Mouse (Mus musculus): ENCODE data around the gene 9530077C05Rik. TPM values are rescaled to one million over a fixed set of nuclear protein-coding genes. Genes with fewer than 3 reads are reported as not detected.
"Not testable (repeated sequence)": the region's sequence is repeated elsewhere in the genome, so short reads cannot be mapped to it uniquely, and the experiment has no call there.

Gene 9530077C05Rik
- polyA plus RNA-seq (2012; rRNA removed): 0.26 and 0.66 TPM in 2 replicates

GRCm38 (mm10) chr9:22411002-22411857 is at the start of gene 9530077C05Rik:
TSS of gene 9530077C05Rik (plus strand) at chr9:22411513.
- under 1% methylated on average over 43 of the region's 43 CpGs for WGBS
- DNase-seq (ENCODE audit: low read depth, low spot score): peak; percentile 77

GRCm38 (mm10) chr9:22366221-22366620 is 45.1 kb upstream of the 9530077C05Rik start:
- WGBS: 96% methylated on average over 2 of the region's 2 CpGs
- no peak for DNase-seq (ENCODE audit: low read depth, low spot score)

- no peak for DNase-seq (ENCODE audit: low read depth, low spot score)
- WGBS: 89% methylated on average over 10 of the region's 10 CpGs
Measured at GRCm38 (mm10) chr9:22366621-22367020, 44.7 kb upstream of the 9530077C05Rik start.

- WGBS: 78% methylated on average over 6 of the region's 6 CpGs
- no peak for DNase-seq (ENCODE audit: low read depth, low spot score)
Measured at GRCm38 (mm10) chr9:22368030-22368429, 43.3 kb upstream of the 9530077C05Rik start.

- 97% methylated on average over 4 of the region's 4 CpGs for WGBS
- no peak for DNase-seq (ENCODE audit: low read depth, low spot score)
Measured at GRCm38 (mm10) chr9:22372760-22373159, 38.6 kb upstream of the 9530077C05Rik start.

GRCm38 (mm10) chr9:22376086-22376485 is 35.2 kb upstream of the 9530077C05Rik start:
- 88% methylated on average over 5 of the region's 5 CpGs for WGBS
- DNase-seq (ENCODE audit: low read depth, low spot score): no peak

- no peak for DNase-seq (ENCODE audit: low read depth, low spot score)
- WGBS: 53% methylated on average over 2 of the region's 2 CpGs
Measured at GRCm38 (mm10) chr9:22385890-22386289, 25.4 kb upstream of the 9530077C05Rik start.

GRCm38 (mm10) chr9:22387901-22388300 is 23.4 kb upstream of the 9530077C05Rik start:
- 11% methylated on average over 6 of the region's 6 CpGs for WGBS
- no peak for DNase-seq (ENCODE audit: low read depth, low spot score)

GRCm38 (mm10) chr9:22388401-22388980 is 22.8 kb upstream of the 9530077C05Rik start:
- DNase-seq (ENCODE audit: low read depth, low spot score): no peak
- under 1% methylated on average over 41 of the region's 41 CpGs for WGBS

GRCm38 (mm10) chr9:22389021-22389476 is 22.3 kb upstream of the 9530077C05Rik start, which contains the start of gene Anln:
TSS of gene Anln (minus strand) at chr9:22389188.
- peak; percentile 73 for DNase-seq (ENCODE audit: low read depth, low spot score)

DNA sequence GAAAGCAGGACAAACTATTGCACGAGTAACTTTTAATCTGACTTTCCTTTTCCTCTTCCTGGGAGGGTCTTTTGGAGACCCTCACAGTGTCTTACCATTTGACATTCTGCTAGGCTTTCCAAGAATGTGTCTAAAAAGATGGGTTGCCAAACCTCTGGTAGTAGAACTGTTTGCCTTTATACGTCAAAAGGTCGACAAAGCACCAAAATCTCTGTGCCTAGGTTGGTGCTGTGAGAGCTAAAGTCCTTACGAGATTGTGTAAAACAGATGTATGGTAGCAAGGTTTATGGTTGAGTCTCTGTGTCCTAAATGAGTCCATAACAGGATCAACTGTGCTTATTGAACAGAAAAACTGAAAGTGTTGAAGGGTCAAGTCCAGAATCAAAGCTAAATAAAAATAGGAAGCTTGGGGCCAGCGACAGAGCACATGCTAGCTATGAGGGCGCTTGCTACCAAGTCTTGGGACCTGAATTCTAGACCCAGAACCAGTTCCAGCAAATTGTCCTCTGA is 21.5 kb upstream of the 9530077C05Rik start:
- DNase-seq (ENCODE audit: low read depth, low spot score): no peak
- 52% methylated on average over 6 of the region's 6 CpGs for WGBS

More at GRCm38 (mm10) chr9:22389021-22389476, 22.3 kb upstream of the 9530077C05Rik start, which contains the start of gene Anln:
- under 1% methylated on average over 44 of the region's 44 CpGs for WGBS

DNA sequence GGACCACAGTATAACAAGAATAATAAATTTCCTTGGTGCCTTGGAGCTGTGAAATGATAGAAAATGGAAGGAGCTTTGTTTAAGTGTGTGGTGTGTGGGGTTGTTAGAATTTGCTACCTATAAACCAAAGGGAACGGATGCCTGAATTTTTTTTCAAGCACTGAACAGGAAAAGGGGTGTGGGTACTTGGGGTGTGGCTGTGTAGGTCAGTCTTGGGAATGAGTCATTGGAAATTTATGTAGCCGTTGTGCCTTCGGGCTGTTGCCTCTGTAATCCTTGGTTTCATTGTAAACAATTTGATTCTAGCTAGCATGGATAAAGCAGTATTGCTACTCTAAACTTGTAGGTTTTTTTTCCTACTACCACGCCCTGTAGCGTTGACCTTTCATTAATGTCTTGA is 20.9 kb upstream of the 9530077C05Rik start:
- WGBS: 32% methylated on average over 5 of the region's 5 CpGs
- no peak for DNase-seq (ENCODE audit: low read depth, low spot score)

DNA sequence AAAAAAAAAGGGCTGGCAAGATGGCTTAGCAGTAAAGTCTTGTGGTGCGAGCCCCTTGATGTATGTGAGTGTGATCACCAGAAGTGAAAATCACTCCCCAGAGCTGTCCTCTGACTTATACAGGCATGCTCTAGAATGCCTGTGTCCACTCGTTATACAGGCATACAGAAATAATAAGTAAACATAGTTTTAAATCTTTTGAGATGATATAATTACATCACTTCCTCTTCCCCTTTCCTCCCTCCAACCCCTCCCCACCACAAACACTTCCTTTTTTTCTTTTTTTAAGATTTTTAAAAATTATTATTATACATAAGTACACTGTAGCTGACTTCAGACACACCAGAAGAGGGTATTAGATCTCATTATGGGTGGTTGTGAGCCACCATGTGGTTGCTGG is 16.6 kb upstream of the 9530077C05Rik start:
- no peak for DNase-seq (ENCODE audit: low read depth, low spot score)
- WGBS: 65% methylated on average over 2 of the region's 2 CpGs

- WGBS: 75% methylated on average over 4 of the region's 4 CpGs
- DNase-seq (ENCODE audit: low read depth, low spot score): no peak
Measured at GRCm38 (mm10) chr9:22399021-22399420, 12.3 kb upstream of the 9530077C05Rik start.

DNA sequence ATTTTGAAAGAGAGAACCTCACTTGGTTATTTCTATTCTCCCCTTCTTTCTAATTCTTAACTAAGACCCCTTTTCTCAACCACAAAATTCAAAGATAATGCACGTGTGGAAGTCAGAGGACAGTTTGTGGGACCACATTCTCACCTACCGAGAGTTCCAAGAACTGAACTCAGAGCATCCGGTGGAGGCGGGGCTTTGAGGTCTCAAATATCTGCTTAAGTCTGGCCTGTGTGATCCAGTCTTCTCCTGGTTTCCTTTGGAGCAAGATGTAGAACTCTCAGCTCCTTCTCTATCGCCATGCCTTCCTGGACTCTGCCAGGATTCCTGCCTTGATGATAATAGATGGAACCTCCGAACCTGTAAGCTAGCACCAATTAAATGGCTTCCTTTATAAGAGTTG is 9.3 kb upstream of the 9530077C05Rik start:
- DNase-seq (ENCODE audit: low read depth, low spot score): no peak
- 88% methylated on average over 6 of the region's 6 CpGs for WGBS

- DNase-seq (ENCODE audit: low read depth, low spot score): no peak
- WGBS: 74% methylated on average over 3 of the region's 3 CpGs
Measured at GRCm38 (mm10) chr9:22402976-22403375, 8.3 kb upstream of the 9530077C05Rik start.

DNA sequence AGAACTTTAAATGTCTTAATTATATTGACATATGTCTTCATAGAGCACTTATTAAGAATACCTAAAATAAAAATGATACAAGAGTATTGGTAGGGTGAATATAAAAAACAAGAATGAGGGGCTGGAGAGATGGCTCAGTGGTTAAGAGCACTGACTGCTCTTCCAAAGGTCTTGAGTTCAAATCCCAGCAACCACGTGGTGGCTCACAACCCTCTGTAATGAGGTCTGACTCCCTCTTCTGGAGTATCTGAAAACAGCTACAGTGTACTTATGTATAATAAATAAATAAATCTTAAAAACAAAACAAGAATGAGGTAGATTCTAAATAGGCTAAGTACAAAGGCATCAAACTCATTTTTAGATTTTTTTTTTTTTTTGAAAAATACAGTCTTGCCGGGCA is 7.8 kb upstream of the 9530077C05Rik start:
- WGBS: 62% methylated on average over 2 of the region's 2 CpGs
- not testable (repeated sequence) for DNase-seq (ENCODE audit: low read depth, low spot score)

DNA sequence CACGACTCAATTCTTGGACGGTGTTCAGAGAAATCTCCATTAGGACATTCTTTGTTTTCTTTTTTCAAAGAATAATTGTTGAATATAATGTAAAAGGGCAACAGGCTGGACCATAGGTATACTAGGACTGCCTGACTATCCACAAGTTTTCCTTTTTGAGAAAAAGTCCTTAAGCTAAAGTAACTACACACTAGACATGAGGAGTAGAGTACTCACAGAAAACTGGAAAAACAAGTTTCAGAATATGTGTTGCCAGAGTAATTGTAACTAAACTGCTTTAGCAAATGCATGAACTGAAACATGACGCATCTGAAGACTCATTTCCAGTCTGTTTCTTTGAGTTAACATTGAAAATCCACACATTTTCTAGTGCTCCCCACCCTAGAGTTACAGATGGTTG is 5.9 kb upstream of the 9530077C05Rik start:
- 51% methylated on average over 3 of the region's 3 CpGs for WGBS
- no peak for DNase-seq (ENCODE audit: low read depth, low spot score)

DNA sequence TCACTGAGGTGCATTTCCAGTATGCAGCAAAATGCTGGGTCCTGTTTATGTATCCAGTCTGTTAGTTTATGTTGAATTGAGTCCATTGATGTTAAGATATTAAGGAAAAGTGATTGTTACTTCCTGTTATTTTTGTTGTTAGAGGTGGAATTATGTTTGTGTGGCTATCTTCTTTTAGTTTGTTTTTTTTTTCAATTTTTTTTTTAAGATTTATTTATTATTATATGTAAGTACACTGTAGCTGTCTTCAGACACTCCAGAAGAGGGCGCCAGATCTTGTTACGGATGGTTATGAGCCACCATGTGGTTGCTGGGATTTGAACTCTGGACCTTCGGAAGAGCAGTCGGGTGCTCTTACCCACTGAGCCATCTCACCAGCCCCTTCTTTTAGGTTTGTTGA is 3.7 kb upstream of the 9530077C05Rik start:
- DNase-seq (ENCODE audit: low read depth, low spot score): not testable (repeated sequence)
- 76% methylated on average over 4 of the region's 4 CpGs for WGBS

DNA sequence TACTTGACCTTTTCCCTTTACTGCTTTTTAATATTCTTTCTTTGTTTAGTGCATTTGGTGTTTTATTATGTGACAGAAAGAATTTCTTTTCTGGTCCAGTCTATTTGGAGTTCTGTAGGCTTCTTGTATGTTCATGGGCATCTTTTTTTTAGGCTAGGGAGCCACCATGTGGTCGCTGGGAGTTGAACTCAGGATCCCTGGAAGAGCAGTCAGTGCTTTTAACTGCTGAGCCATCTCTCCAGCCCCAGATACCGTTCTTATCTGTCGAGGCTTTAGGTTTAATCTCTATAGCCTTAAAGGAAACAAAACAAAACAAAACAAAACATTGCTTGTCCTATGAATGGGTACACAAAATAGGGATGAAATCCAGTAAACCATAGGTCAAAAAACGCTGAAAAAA is 3.0 kb upstream of the 9530077C05Rik start:
- DNase-seq (ENCODE audit: low read depth, low spot score): not testable (repeated sequence)
- WGBS: 15% methylated on average over 4 of the region's 4 CpGs

Data from large intestine, adult 2 months (tissue).